Mouse (Mus musculus): ENCODE measurements at regions not wholly inside any gene's neighbourhood (a gene's known extent, or its start where the extent isn't known, plus 50 kb on each side); places are given as distances from the start of the nearest gene placed in this dataset.

DNA sequence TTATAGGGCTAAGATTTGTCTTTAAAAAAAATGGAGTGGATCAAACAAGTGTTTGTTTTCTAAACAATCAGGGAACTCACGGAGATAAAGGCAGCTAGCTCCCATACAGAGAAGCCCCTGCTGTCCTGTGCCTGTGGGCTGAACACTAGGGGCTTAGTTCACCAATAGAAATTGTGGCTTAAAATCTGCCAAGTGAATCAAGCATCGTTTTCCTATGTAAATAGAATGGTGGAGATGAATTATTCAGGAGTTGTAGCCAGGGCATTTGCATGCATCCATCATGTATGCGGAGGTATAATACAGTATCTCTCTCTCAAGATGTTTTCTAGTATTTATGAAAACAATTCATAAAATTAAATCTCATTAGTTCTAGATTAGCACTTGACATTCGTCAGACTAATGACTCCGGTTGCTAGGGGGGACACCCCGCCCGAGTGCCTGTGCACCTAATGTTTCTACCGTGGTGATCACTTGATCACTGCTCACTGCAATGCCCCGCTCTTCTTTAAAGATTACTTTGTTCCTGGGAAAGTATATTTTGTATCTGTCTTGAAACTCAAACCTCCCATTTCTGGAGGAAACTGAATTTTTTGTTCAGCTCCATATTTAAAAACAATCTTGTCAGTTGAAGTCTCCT is 469.1 kb downstream of the Glrx3 start:
- ATAC-seq (ENCODE audit: low FRiP score) (peak; percentile 80), DNase-seq (ENCODE audit: low spot score, missing footprints) (peak; percentile 78)
- Histone ChIP-seq H3K9ac (ENCODE audit: low read length) (no peak overlapping the region), H3K36me3 (ENCODE audit: control insufficient read depth, insufficient read depth, low read length) (no peaks in the 10 kb centered on the region), H3K4me1 (ENCODE audit: control insufficient read depth, insufficient read depth, low read length) (peaks cover 7% of the 10 kb centered on the region), H3K4me2 (no peak overlapping the region), H3K27ac (ENCODE audit: low read depth, low read length) (no peak overlapping the region), H3K9me3 (ENCODE audit: control insufficient read depth, low read length) (no peaks in the 10 kb centered on the region), H3K27me3 (ENCODE audit: control insufficient read depth, insufficient read depth, low read length) (no peaks in the 10 kb centered on the region), H3K4me3 (ENCODE audit: low read depth, low read length) (no peak overlapping the region)
- 56% methylated on average over 9 of the region's 9 CpGs for WGBS

DNA sequence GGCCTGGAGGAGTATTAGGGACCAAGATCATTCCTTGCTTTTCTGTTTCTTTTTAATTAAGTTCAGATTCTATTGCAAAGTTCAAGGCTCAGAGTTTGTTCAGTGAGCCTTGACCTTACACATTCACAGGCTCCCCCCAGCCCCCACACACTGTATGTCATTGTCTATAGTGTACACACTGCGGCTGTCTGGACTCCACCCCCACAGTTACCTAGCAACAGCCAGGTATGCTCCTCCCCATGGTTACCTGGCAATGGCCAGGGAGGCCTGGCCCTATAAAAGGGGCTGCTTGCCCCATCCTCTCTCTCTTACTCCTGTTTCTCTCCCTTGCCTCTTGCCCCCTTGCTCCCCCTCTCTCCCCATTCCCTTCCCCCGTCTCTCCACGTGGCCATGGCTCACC is 472.0 kb downstream of the Glrx3 start:
- 57% methylated on average over 3 of the region's 3 CpGs for WGBS
- no peak overlapping the region for H3K4me3 ChIP-seq (ENCODE audit: low read depth, low read length)

DNA sequence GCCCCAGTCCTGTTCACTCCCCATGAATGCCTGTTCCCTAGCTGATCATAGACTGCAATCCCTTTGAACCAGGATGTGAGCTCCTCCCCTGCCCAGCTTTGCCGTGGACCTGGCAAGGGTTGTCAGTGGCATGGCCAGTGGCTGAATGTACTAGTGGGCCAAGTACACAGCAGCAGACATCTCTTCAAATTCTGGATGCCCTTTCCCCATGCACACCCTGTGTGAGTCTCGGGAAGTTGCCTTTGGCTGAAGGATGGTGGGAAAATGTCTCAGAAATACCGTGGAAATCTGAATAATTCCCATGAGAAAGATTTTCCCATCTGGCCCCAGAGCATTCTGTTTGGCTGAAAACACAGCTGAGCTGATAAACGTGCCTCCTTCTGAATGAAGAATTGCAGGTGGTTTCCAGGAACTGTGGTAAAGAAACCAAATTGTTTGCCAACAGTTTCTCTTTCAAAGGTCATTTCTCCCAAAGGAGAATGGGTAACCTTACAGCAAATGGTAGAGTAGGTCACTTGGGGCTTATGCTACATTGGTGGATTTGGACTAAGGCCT is 476.2 kb downstream of the Glrx3 start:
- Histone ChIP-seq H3K4me1 (ENCODE audit: control insufficient read depth, insufficient read depth, low read length) (no peaks in the 10 kb centered on the region; the same call in 1 of the 2 replicates), H3K4me3 (ENCODE audit: low read depth, low read length) (no peak overlapping the region), H3K9ac (ENCODE audit: low read length) (no peak overlapping the region), H3K27me3 (ENCODE audit: control insufficient read depth, insufficient read depth, low read length) (no peaks in the 10 kb centered on the region), H3K9me3 (ENCODE audit: control insufficient read depth, low read length) (no peaks in the 10 kb centered on the region), H3K27ac (ENCODE audit: low read depth, low read length) (no peak overlapping the region), H3K36me3 (ENCODE audit: control insufficient read depth, insufficient read depth, low read length) (no peaks in the 10 kb centered on the region), H3K4me2 (no peak overlapping the region)
- ATAC-seq (ENCODE audit: low FRiP score) (no peak), DNase-seq (ENCODE audit: low spot score, missing footprints) (no peak)
- WGBS = 82% methylated on average over 4 of the region's 4 CpGs

More for the DNA sequence above, 472.0 kb downstream of the Glrx3 start:
- no peaks in the 10 kb centered on the region for H3K9me3 ChIP-seq (ENCODE audit: control insufficient read depth, low read length)
- no peak overlapping the region for H3K27ac ChIP-seq (ENCODE audit: low read depth, low read length)
- DNase-seq (ENCODE audit: low spot score, missing footprints) (no peak), ATAC-seq (ENCODE audit: low FRiP score) (no peak)
- H3K36me3 ChIP-seq (ENCODE audit: control insufficient read depth, insufficient read depth, low read length) = no peaks in the 10 kb centered on the region
- H3K4me1 ChIP-seq (ENCODE audit: control insufficient read depth, insufficient read depth, low read length) = peaks cover 7% of the 10 kb centered on the region
- no peak overlapping the region for H3K4me2 ChIP-seq
- no peaks in the 10 kb centered on the region for H3K27me3 ChIP-seq (ENCODE audit: control insufficient read depth, insufficient read depth, low read length)
- H3K9ac ChIP-seq (ENCODE audit: low read length) = no peak overlapping the region

DNA sequence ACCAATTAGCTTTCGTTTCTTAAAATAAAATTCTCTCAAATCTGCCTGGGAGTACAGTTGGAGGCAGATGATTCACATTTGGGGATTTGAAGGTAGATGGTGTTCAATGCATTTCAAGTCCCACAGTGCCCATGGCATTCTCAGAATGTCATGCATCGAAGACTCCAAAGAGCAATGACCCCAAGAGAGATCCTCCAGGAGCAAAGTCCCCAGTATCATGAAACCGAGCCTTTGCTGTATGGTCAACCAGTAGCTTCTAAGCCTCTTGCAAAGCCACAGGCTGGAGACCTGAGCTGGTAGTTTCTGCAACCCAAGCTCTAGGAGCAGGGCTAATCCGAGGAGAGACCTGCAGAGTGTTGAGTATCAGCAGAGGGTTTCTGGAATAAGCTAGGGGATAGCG is 477.1 kb downstream of the Glrx3 start:
- Histone ChIP-seq H3K27me3 (ENCODE audit: control insufficient read depth, insufficient read depth, low read length) (no peaks in the 10 kb centered on the region), H3K9ac (ENCODE audit: low read length) (no peak overlapping the region), H3K4me1 (ENCODE audit: control insufficient read depth, insufficient read depth, low read length) (no peaks in the 10 kb centered on the region), H3K4me2 (no peak overlapping the region), H3K9me3 (ENCODE audit: control insufficient read depth, low read length) (no peaks in the 10 kb centered on the region), H3K4me3 (ENCODE audit: low read depth, low read length) (no peak overlapping the region), H3K36me3 (ENCODE audit: control insufficient read depth, insufficient read depth, low read length) (no peaks in the 10 kb centered on the region), H3K27ac (ENCODE audit: low read depth, low read length) (no peak overlapping the region)
- ATAC-seq (ENCODE audit: low FRiP score) = no peak
- DNase-seq (ENCODE audit: low spot score, missing footprints) = no peak
- whole genome bisulfite sequencing = 92% methylated on average over 5 of the region's 5 CpGs

DNA sequence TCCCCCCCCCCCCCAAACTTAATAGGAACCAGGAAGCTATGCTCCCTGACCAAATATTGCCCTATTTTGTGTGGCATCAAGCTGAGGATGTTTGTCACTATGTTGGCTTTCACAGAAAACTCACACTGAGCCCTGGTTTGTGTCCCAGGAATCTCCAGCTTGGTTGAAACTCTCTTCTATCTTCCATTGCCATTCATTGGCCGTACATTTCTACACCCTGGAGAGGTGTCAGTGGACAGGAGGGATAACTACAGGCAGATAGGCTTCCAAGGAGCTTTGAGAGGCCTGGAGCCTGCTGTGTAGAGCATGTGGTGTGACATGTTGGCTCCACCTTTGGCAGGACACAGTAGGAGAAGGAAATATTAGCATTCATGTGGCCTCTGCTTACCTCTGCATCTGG is 478.9 kb downstream of the Glrx3 start:
- Histone ChIP-seq H3K4me1 (ENCODE audit: control insufficient read depth, insufficient read depth, low read length) (no peaks in the 10 kb centered on the region), H3K4me3 (ENCODE audit: low read depth, low read length) (no peak overlapping the region), H3K36me3 (ENCODE audit: control insufficient read depth, insufficient read depth, low read length) (no peaks in the 10 kb centered on the region), H3K27ac (ENCODE audit: low read depth, low read length) (no peak overlapping the region), H3K27me3 (ENCODE audit: control insufficient read depth, insufficient read depth, low read length) (no peaks in the 10 kb centered on the region), H3K4me2 (no peak overlapping the region), H3K9me3 (ENCODE audit: control insufficient read depth, low read length) (no peaks in the 10 kb centered on the region), H3K9ac (ENCODE audit: low read length) (no peak overlapping the region)
- DNase-seq (ENCODE audit: low spot score, missing footprints) (no peak), ATAC-seq (ENCODE audit: low FRiP score) (no peak)
- 56% methylated on average over 1 of the region's 1 CpGs for WGBS

DNA sequence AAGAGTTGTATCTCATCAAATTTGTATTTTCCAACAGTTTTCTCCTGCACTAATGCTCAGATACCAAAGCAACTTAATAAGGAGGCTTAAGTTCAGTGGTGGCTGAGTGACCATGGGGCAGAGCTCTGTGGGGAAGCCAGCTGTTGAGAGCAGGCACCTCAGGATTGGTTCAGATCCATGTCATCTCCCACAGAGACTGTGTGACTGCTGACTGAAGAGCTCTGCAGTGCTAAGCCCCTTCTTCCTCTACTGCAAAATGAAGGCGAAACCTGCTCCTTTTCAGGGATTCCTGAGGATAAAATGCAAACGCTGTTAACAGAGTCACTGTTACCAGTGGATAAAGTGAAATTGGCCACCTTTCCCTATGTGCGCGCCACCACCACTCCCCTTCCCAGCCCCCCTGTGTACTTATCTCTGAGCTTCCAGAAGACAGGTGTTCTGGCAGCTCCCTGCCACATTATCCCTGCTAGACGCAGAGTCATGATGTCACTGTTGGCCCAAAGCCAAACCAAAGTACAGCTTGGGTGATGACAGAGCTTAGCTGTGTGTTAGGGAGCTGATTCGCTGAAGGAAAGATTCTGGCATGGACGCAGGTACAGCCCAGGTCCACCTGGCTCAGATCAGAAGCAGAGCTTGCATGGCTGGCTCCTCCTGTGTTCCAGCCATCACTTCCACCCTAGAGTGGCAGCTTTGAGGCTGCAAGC is 472.9 kb downstream of the Tcerg1l start:
- Histone ChIP-seq H3K4me3 (ENCODE audit: low read depth, low read length) (no peak overlapping the region), H3K9me3 (ENCODE audit: control insufficient read depth, low read length) (no peaks in the 10 kb centered on the region), H3K4me1 (ENCODE audit: control insufficient read depth, insufficient read depth, low read length) (no peaks in the 10 kb centered on the region), H3K36me3 (ENCODE audit: control insufficient read depth, insufficient read depth, low read length) (no peaks in the 10 kb centered on the region), H3K27me3 (ENCODE audit: control insufficient read depth, insufficient read depth, low read length) (no peaks in the 10 kb centered on the region), H3K27ac (ENCODE audit: low read depth, low read length) (no peak overlapping the region), H3K4me2 (no peak overlapping the region), H3K9ac (ENCODE audit: low read length) (no peak overlapping the region)
- DNase-seq (ENCODE audit: low spot score, missing footprints) (no peak), ATAC-seq (ENCODE audit: low FRiP score) (no peak)
- WGBS = 71% methylated on average over 7 of the region's 7 CpGs

DNA sequence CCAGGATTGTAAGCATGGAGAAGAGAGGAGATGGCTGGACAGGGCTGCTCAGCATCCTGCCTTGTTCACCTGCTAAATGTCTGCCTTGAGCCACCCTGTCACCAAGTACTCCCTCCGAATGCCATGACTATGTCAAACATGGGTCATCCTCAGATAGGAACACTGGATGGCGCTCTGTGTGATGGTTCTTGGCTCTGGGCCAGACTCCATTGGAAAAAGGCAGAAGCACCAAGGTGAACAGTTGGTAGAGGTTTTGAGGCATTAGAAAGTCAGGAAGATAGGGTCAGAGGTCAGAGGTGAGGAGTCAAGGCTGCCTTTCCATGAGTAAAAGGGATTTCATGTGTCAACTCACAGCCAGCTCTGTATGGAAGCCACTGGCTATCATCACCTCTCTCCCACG is 471.9 kb downstream of the Tcerg1l start:
- H3K4me2 ChIP-seq = no peak overlapping the region
- H3K4me3 ChIP-seq (ENCODE audit: low read depth, low read length) = no peak overlapping the region
- 73% methylated on average over 3 of the region's 3 CpGs for WGBS

DNA sequence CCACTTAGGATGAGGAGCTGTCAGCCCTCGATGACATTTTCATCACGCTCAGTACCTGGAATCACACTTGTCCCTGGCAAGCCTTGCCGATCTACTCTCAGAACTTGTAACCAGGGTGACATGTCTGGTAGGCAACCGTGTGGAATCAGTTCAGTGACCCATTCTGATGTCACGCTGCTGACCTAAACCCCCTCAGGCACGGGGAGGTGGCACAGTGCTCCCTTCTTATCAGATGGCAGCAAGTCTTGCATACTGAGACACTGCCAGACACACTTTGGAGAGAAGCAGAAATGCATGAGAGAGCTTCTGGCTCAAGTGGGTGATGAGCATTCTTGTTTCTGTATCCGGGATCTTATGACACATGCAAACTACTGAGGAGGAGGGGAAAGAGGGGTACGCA is 470.2 kb downstream of the Tcerg1l start:
- DNase-seq (ENCODE audit: low spot score, missing footprints) (no peak), ATAC-seq (ENCODE audit: low FRiP score) (no peak)
- no peaks in the 10 kb centered on the region for H3K27me3 ChIP-seq (ENCODE audit: control insufficient read depth, insufficient read depth, low read length)
- no peak overlapping the region for H3K9ac ChIP-seq (ENCODE audit: low read length)
- H3K4me2 ChIP-seq = no peak overlapping the region
- no peaks in the 10 kb centered on the region for H3K4me1 ChIP-seq (ENCODE audit: control insufficient read depth, insufficient read depth, low read length)
- H3K4me3 ChIP-seq (ENCODE audit: low read depth, low read length) = no peak overlapping the region
- H3K36me3 ChIP-seq (ENCODE audit: control insufficient read depth, insufficient read depth, low read length) = no peaks in the 10 kb centered on the region
- 78% methylated on average over 8 of the region's 8 CpGs for WGBS
- H3K27ac ChIP-seq (ENCODE audit: low read depth, low read length) = no peak overlapping the region
- no peaks in the 10 kb centered on the region for H3K9me3 ChIP-seq (ENCODE audit: control insufficient read depth, low read length)

More for the DNA sequence above, 471.9 kb downstream of the Tcerg1l start:
- Histone ChIP-seq H3K36me3 (ENCODE audit: control insufficient read depth, insufficient read depth, low read length) (no peaks in the 10 kb centered on the region), H3K4me1 (ENCODE audit: control insufficient read depth, insufficient read depth, low read length) (no peaks in the 10 kb centered on the region), H3K9me3 (ENCODE audit: control insufficient read depth, low read length) (no peaks in the 10 kb centered on the region), H3K9ac (ENCODE audit: low read length) (no peak overlapping the region), H3K27me3 (ENCODE audit: control insufficient read depth, insufficient read depth, low read length) (no peaks in the 10 kb centered on the region), H3K27ac (ENCODE audit: low read depth, low read length) (no peak overlapping the region)
- no peak for DNase-seq (ENCODE audit: low spot score, missing footprints)
- ATAC-seq (ENCODE audit: low FRiP score) = no peak

DNA sequence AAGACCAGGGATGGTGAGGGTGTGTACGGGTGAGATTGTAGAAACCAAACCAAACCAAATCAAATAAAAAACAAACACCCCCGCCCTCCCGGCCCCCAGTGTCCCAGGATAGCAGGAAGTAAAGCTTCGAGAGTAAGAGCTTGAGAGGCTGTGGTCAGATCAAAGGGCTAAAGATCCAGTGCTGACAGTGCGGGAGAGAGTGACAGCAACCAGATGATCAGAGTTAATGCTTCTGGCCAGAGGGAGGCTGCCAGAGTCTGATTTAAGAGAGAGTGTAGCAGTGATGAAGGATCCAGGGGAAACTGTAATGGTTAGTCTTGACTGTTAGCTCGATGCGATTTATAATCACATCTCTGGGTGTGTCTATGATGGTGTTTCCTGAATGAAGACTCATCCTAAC is 467.3 kb downstream of the Tcerg1l start:
- Histone ChIP-seq H3K4me2 (no peak overlapping the region), H3K4me1 (ENCODE audit: control insufficient read depth, insufficient read depth, low read length) (no peaks in the 10 kb centered on the region), H3K36me3 (ENCODE audit: control insufficient read depth, insufficient read depth, low read length) (no peaks in the 10 kb centered on the region), H3K27ac (ENCODE audit: low read depth, low read length) (no peak overlapping the region), H3K4me3 (ENCODE audit: low read depth, low read length) (no peak overlapping the region), H3K9ac (ENCODE audit: low read length) (no peak overlapping the region), H3K9me3 (ENCODE audit: control insufficient read depth, low read length) (no peaks in the 10 kb centered on the region), H3K27me3 (ENCODE audit: control insufficient read depth, insufficient read depth, low read length) (no peaks in the 10 kb centered on the region)
- WGBS = 59% methylated on average over 7 of the region's 7 CpGs
- DNase-seq (ENCODE audit: low spot score, missing footprints) = no peak
- no peak for ATAC-seq (ENCODE audit: low FRiP score)
